Mouse (Mus musculus) lung, embryonic 14.5 days (tissue): ENCODE measurements around the gene Slc26a9. TPM values are rescaled to one million over a fixed set of nuclear protein-coding genes. Genes with fewer than 3 reads are reported as not detected.

Experiments used
- ATAC-seq: fragments of 200-750 bp; cut with Nextera tagmentation; 2 replicates; pipeline ENCODE4 v1.8.0; 2017; ENCODE audit warnings: mild to moderate bottlenecking, moderate TSS enrichment, moderate library complexity; ENCODE audit not compliant: insufficient read depth
- DNase-seq: peaks from one replicate; pipeline ENCODE4 v3.0.0-alpha.2; 2015
- H3K27ac ChIP-seq: fragments of 300-500 bp; sonication (generic); 2 replicates; pipeline ENCODE4 v1.5.1; 2014; ENCODE audit warnings: low read depth, mild to moderate bottlenecking, moderate library complexity
- H3K27me3 ChIP-seq: fragments of 300-500 bp; sonication (generic); 2 replicates; pipeline ENCODE4 v1.6.1; 2014; ENCODE audit warnings: low read length, control low read depth; ENCODE audit not compliant: insufficient read depth
- H3K36me3 ChIP-seq: fragments of 300-500 bp; sonication (generic); 2 replicates; pipeline ENCODE4 v1.6.1; 2014; ENCODE audit warnings: control low read depth; ENCODE audit not compliant: insufficient read depth
- H3K4me1 ChIP-seq: fragments of 300-500 bp; sonication (generic); 2 replicates; pipeline ENCODE4 v1.6.1; 2014; ENCODE audit warnings: antibody characterized with exemption, control low read depth; ENCODE audit not compliant: insufficient read depth
- H3K4me2 ChIP-seq: fragments of 300-500 bp; sonication (generic); 2 replicates; pipeline ENCODE4 v1.6.1; 2014; ENCODE audit warnings: mild to moderate bottlenecking
- H3K4me3 ChIP-seq: fragments of 300-500 bp; sonication (generic); 2 replicates; pipeline ENCODE4 v1.5.1; 2014; ENCODE audit warnings: low read depth, low read length
- H3K9ac ChIP-seq: fragments of 300-500 bp; sonication (generic); 2 replicates; pipeline ENCODE4 v1.6.1; 2014
- H3K9me3 ChIP-seq: fragments of 300-500 bp; sonication (generic); 2 replicates; pipeline ENCODE4 v1.6.1; 2016; ENCODE audit warnings: low read depth, low read length, control low read depth
- CTCF ChIP-seq: IDR thresholded peaks from 2 replicates; pipeline ENCODE4 v1.5.1; 2016; ENCODE audit warnings: antibody characterized with exemption, low read depth
- WGBS: fragments of 180-500 bp; shearing (Covaris S2); extraction: QIAGEN DNeasy Blood & Tissue Kit; methylation state at CpG from one replicate; pipeline ENCODE4 v1.1.7; 2014; 5-methylcytosine and 5-hydroxymethylcytosine counted together
- polyA plus RNA-seq: library from polyadenylated mRNA; unstranded; fragments of >200 nt; fragmentation: Nextera tagmentation; extraction: Ambion mirVana; gene quantifications from 2 replicates; pipeline ENCODE4 v1.2.1, GENCODE M21; 2014

Gene Slc26a9
- polyA plus RNA-seq: 4.7 and 4.9 TPM in 2 replicates

DNA sequence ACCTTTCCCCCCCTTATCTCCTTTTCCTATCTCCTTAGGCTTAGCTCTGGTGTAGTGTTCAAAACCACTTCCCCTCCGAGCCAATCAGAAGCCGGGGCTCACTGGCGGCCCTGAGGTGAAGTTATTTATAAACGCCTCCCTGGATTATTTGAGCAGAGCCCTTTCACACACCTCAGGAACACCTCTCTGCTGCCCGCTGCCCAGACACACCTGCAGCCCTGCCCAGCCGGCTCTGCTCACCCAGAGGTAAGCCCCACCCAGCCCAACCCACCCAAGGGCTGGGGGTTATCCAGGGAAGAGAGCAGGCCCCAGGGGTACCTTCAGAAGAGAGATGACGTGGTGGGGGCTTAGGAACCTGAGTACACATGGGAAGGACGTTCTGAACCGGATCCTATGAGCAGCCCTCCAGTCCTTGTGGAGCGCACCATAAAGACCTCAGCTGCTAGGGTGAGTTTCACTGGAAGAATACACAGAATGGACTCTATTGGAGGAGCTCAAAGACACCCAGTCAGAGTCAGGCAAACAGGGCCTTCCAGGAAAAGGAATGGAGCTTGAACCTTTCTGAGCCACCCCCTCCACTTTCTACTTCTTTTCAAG lies at the start of gene Slc26a9:
Slc26a9 (plus strand) TSS at position 155 of the 597 bp plus-strand sequence.
- Histone ChIP-seq H3K9me3 (no peaks in the 10 kb centered on the region), H3K4me1 (peaks cover 3% of the 10 kb centered on the region; the same call in 1 of the 2 replicates), H3K36me3 (no peaks in the 10 kb centered on the region), H3K4me3 (0 out of 2 replicates have a peak within 1 kb of the TSS, but pooled peaks have one; percentile 3), H3K27ac (peak within 1 kb of the TSS; percentile 47; the same call in 1 of the 2 replicates), H3K27me3 (no peaks in the 10 kb centered on the region), H3K9ac (no peak within 1 kb of the TSS), H3K4me2 (peak within 1 kb of the TSS; percentile 43)
- TF ChIP-seq CTCF: no peak
- DNase-seq (peak; percentile 40), ATAC-seq (peak; percentile 74)
- WGBS: 45% methylated on average over 10 of the region's 10 CpGs

DNA sequence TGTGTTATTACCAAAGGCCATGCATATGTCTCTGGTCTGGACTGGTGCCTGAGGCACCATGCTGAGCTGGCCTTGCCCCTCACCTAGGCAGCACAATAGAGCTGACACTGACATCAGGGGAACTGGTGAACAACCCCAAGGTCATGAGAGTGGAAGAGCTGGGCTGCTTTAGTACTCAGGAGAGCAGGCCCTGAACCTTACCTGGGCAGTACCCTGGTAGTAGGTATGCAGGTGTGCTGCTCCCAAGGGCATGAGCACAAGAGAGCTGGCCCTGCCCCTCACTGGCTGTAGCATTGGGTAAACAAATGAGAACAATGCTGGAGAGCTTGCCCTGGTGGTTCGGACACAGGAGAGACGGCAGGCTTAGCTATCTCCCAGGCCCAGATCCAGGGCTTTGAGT lies 48.5 kb upstream of the Slc26a9 start:
- no peak for TF ChIP-seq CTCF
- DNase-seq: no peak

DNA sequence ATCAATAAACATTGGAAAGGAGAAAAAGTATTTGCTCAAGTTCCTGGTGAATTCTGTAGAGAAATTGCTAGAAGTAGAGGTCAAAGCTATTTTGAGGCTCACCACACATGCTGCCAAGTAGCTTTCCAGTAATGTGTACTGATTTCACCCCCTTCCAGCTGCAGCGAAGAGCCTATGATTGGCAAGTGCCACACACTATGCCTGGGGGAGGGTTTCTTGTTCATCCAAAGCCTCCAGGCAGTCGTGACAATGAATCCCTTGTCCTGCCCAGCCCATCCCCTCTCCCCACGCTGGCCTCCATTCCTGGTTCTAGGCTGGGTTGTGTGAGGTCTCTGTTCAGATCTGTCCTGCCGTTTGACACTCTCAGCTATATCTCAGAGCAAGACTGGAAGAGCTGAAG lies 47.5 kb upstream of the Slc26a9 start:
- no peak for DNase-seq
- no peak for ATAC-seq
- Histone ChIP-seq H3K36me3 (no peaks in the 10 kb centered on the region), H3K27me3 (no peaks in the 10 kb centered on the region), H3K27ac (no peak overlapping the region), H3K9me3 (no peaks in the 10 kb centered on the region), H3K4me3 (no peak overlapping the region), H3K4me2 (no peak overlapping the region), H3K4me1 (no peaks in the 10 kb centered on the region), H3K9ac (no peak overlapping the region)
- no peak for TF ChIP-seq CTCF
- 54% methylated on average over 4 of the region's 4 CpGs for WGBS

More for the DNA sequence above, 48.5 kb upstream of the Slc26a9 start:
- Histone ChIP-seq H3K4me1 (no peaks in the 10 kb centered on the region), H3K27me3 (no peaks in the 10 kb centered on the region), H3K4me2 (no peak overlapping the region), H3K4me3 (no peak overlapping the region), H3K9ac (no peak overlapping the region), H3K9me3 (no peaks in the 10 kb centered on the region), H3K36me3 (no peaks in the 10 kb centered on the region), H3K27ac (no peak overlapping the region)
- no peak for ATAC-seq
- 61% methylated on average over 2 of the region's 2 CpGs for WGBS

DNA sequence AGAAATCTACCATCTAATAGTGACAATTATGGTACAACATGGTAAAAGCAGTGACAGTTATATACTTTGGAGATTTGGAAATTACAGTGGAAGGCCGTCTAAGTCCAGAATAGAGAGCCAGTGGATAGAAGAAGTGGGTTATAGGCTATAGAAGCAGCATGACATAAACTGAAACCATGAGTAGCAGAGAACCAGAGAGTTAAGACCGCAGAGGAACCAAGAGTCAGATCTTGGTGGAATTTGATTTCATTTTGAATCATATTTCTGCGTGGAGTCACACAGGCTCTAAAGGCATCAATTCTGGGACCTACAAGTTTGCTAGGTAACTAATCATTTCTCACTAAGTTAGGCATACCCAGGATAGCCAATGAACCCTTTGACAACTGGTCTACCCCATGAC lies 45.1 kb upstream of the Slc26a9 start:
- no peaks in the 10 kb centered on the region for H3K27me3 ChIP-seq
- WGBS: 83% methylated on average over 3 of the region's 3 CpGs
- TF ChIP-seq CTCF: no peak
- H3K36me3 ChIP-seq: no peaks in the 10 kb centered on the region
- no peak overlapping the region for H3K4me3 ChIP-seq
- no peak for DNase-seq
- H3K4me2 ChIP-seq: no peak overlapping the region
- no peak for ATAC-seq
- H3K27ac ChIP-seq: no peak overlapping the region
- H3K9ac ChIP-seq: no peak overlapping the region
- H3K4me1 ChIP-seq: no peaks in the 10 kb centered on the region
- no peaks in the 10 kb centered on the region for H3K9me3 ChIP-seq

DNA sequence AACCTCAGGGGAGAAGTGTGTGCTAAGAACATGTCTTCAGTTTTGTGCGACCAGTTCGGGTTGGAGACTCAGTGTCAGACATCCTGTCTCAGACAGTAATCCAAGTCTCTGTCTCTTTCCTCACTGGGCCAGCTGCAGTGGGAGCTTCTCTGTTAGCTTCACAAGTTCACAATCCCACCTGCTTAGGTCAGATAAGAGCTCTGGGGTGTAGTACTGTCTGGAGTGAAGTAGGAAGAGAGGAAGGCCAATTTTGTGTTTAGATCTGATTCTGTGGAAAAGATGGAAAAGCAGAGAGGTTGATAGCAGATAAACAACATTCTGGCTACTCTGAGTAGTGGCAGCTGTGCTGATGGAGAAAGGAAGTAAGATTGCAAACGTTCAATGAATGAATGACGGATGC lies 44.2 kb upstream of the Slc26a9 start:
- H3K27me3 ChIP-seq: no peaks in the 10 kb centered on the region
- H3K27ac ChIP-seq: no peak overlapping the region
- DNase-seq: peak; percentile 24
- no peak overlapping the region for H3K9ac ChIP-seq
- H3K4me2 ChIP-seq: no peak overlapping the region
- WGBS: 47% methylated on average over 4 of the region's 4 CpGs
- no peak; the same call in 1 of the 2 replicates for ATAC-seq
- no peak overlapping the region for H3K4me3 ChIP-seq
- H3K4me1 ChIP-seq: no peaks in the 10 kb centered on the region
- no peaks in the 10 kb centered on the region for H3K36me3 ChIP-seq
- H3K9me3 ChIP-seq: no peaks in the 10 kb centered on the region
- TF ChIP-seq CTCF: no peak

DNA sequence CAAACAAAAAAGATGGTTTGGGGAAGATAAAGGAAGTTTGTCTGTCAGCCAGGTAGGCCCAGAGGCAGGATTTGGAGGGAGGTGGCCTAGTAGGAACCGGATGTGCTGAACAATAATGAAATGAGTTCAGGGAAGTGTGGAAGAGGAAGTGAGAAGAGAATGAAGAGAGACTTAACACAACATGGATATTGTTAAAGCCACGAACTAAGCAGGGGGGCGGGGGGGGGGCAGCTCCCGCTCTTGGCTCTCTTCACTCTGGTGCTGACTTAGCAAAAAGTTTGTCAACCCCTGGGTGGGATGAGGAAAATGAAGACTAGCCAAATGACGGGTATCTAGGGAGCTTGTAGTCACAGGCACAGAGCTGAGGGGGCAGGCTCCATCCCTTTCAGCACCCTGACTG lies 43.4 kb upstream of the Slc26a9 start:
- ATAC-seq: no peak
- 72% methylated on average over 5 of the region's 5 CpGs for WGBS
- Histone ChIP-seq H3K9me3 (no peaks in the 10 kb centered on the region), H3K36me3 (no peaks in the 10 kb centered on the region), H3K27ac (no peak overlapping the region), H3K4me1 (no peaks in the 10 kb centered on the region), H3K27me3 (no peaks in the 10 kb centered on the region), H3K4me2 (no peak overlapping the region), H3K9ac (no peak overlapping the region), H3K4me3 (no peak overlapping the region)
- no peak for TF ChIP-seq CTCF
- DNase-seq: no peak

DNA sequence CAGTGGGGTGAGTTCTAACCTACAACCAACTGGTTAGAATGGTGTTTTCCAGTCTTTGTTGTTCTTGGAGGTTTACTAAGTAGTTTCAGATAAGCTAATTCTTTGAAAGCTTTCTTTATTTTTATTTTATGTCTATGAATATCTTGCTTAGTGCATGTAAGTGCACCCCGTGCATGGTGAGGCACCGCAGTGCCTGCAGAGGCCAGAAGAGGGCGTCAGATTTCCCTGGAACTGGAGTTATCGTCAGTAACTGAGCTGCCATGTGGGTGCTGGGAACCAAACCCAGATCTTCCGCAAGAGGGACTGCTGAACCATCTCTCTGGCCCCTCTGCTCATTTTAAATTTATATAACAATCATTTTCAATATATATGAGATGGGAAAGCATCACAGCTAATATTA lies 42.4 kb upstream of the Slc26a9 start:
- TF ChIP-seq CTCF: 0 out of 2 replicates have a peak, but pooled peaks have one; percentile 4
- H3K9ac ChIP-seq: no peak overlapping the region

More for the DNA sequence above, 42.4 kb upstream of the Slc26a9 start:
- no peak overlapping the region for H3K4me2 ChIP-seq
- no peaks in the 10 kb centered on the region for H3K36me3 ChIP-seq
- H3K27ac ChIP-seq: no peak overlapping the region
- no peak for ATAC-seq
- H3K9me3 ChIP-seq: no peaks in the 10 kb centered on the region
- H3K4me1 ChIP-seq: no peaks in the 10 kb centered on the region
- H3K27me3 ChIP-seq: no peaks in the 10 kb centered on the region
- 80% methylated on average over 5 of the region's 5 CpGs for WGBS
- H3K4me3 ChIP-seq: no peak overlapping the region
- DNase-seq: no peak
